Mouse (Mus musculus): ENCODE measurements around the gene Itga3. TPM values are rescaled to one million over a fixed set of nuclear protein-coding genes. Genes with fewer than 3 reads are reported as not detected.
"Not testable (repeated sequence)": the region's sequence is repeated elsewhere in the genome, so short reads cannot be mapped to it uniquely, and the experiment has no call there.

Itga3 gene
- total RNA-seq, 2 experiments from 2014 or later, result 4.3 to 5.2 TPM

- intact Hi-C loops (cut with DNase I), result no loop called here
- TF ChIP-seq CTCF (IDR thresholded peaks at IDR 0.05), result no peak
- DNase-seq, result no peak
- Histone ChIP-seq H3K27ac (no peak overlapping the region), H3K4me3 (no peak overlapping the region)
Measured at GRCm38 (mm10) chr11:95011416-95011815, 65.2 kb downstream of the Itga3 start.

DNA sequence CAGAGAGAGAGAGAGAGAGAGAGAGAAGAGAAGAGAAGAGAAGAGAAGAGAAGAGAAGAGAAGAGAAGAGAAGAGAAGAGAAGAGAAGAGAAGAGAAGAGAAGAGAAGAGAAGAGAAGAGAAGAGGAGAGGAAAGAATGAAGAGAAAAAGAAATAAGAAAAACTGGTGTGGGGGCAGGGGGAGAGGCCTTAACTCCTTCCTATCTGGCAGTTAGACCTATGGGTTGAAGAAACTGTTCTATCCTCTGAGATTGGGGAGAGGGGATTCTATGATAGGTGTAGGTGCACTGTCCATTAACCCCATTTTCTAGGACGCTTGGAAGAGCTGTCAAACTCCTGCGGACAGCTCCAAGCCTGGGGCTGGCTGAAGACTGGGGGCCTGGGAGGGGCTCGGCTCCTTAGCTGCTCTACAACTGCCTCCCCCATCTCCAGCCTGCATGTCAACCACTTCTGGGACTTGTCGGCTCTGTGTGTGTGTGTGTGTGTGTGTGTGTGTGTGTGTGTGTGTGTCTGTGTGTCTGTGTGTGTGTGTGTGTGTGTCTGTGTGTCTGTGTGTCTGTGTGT is 65.7 kb downstream of the Itga3 start:
- H3K27ac ChIP-seq, DNase-seq: not testable (repeated sequence)

DNA sequence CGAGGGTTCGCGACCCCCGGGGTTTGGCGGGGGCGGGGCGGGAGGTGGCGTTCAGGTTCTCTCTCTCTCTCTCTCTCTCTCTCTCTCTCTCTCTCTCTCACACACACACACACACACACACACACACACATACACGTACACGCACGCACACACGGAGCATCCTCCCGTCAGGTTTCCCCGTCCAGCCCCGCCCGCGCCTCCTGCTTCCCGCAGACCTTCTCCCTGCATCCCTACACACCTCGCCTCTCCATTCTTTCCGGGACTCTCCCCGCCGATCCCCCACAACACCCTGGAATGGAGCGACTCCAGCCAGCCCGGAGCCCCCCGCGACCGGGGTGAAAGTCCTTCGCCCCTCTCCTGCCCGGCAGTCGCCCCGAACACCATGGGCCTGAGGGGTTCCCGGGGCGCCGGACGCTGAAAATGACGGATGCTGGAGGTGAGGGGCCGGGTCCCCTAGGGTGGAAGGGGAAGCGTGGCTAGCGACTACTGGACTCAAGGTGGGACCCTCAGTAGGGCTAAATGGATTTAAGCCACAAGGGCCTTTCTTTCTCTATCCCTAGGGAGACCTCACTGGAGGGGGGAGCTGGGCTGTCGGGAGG is 66.4 kb downstream of the Itga3 start:
- peak overlapping the region; percentile 80 for H3K4me3 ChIP-seq

More for the DNA sequence above, 65.7 kb downstream of the Itga3 start:
- H3K4me3 ChIP-seq; intact Hi-C loops (cut with DNase I): not testable (repeated sequence)

GRCm38 (mm10) chr11:95009629-95010014 is 67.0 kb downstream of the Itga3 start, which contains the start of gene Samd14:
Gene Samd14, plus strand, starts transcription at chr11:95009879.
- Histone ChIP-seq H3K27ac (peak within 1 kb of the TSS; percentile 67), H3K4me3 (peak within 1 kb of the TSS; percentile 80)
- intact Hi-C loops (cut with DNase I), result no loop called here
- DNase-seq, result peak; percentile 73
- no peak for TF ChIP-seq CTCF (IDR thresholded peaks at IDR 0.05)

More for the DNA sequence above, 66.4 kb downstream of the Itga3 start:
- peak overlapping the region; percentile 67; the same call in 1 of the 2 replicates for H3K27ac ChIP-seq
- no peak for DNase-seq
- intact Hi-C loops (cut with DNase I), result no loop called here
- no peak for TF ChIP-seq CTCF (IDR thresholded peaks at IDR 0.05)

DNA sequence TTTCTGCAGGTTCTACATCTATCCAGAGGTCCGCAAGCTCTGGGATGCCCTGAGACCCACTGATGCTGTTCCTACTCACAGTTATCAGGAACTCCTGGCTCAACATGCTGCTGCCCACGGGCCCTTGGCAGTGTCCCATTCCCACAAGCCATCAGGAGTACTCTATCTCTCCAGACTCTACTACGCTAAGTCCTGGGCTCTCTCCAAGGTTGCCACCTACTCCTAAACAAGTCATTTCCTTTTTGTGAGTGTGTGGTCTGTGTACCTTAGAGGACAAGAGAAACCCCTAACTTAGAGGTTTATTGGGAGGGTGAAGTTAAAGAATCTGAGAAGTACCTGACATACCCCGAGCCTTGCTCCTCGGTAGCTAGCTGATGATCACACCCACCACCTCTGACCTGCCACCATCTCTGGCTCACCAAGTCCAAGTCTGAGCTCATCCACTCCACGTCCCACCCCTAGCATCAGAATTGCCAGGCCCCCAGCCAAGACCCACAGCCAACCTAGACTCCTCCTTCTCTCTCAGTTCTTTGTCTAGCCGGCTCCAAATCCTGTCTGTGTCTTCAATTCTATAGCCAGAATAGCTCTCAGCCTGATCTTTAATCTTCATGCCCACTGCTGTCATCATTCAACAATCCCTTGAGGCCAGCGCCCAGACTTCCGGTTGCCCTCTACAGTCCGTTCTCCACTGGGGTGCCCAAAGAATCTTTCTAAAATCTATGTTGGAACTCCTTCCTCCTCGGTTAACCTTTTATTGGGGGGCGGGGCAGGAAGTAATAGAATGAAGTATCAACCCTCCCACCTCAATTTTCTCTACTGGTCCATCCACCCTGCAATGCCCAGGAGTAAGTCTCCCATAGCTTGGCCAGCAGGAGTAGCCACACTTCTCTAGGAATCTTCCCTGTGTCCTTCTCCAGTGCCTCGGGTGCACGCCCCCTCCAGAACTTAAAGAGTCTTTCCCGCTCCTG is 67.7 kb downstream of the Itga3 start:
- H3K27ac ChIP-seq, result peak overlapping the region; percentile 67
- TF ChIP-seq CTCF (IDR thresholded peaks at IDR 0.05), result no peak
- intact Hi-C loops (cut with DNase I), result no loop called here
- DNase-seq, result no peak
- H3K4me3 ChIP-seq, result peak overlapping the region; percentile 80

- H3K27ac ChIP-seq, result no peak overlapping the region
- intact Hi-C loops (cut with DNase I), result no loop called here
Measured at GRCm38 (mm10) chr11:95007418-95007817, 69.2 kb downstream of the Itga3 start.

DNA sequence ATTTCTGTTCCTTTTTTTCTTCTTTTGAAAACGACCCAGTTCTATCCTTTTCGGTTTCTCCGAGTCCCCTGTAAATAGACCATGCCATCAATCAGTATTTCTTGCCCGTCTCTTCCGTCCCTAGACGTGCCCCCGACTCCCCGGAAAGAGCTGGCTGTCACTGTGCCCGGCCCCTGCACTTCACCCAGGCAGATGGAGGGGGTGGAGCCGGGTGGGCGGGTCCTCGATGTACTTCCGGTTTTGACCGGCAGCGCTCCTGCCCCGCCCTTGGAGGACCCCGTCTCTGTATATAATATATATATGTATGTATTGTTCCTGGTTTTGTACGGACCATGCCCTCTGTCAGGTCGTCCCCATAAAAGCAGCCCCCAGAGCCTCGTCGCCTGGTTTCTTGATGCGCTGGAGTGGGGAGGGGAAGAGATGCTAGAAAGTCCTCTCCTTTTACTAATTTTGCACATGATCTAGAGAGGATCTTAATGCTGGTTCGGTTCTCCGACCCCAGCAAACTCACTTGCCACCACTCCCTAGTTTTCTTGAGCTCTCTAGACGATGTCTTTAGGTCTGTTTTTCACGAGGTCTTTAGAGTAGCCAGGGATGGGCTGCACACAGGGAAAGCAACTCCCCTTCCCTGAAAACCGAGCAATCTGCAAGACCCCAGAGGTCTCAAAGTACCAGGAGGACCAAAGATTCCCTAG is 69.9 kb downstream of the Itga3 start:
- TF ChIP-seq CTCF (IDR thresholded peaks at IDR 0.05), result peak; percentile 14
- peak overlapping the region; percentile 77 for H3K4me3 ChIP-seq
- peak overlapping the region; percentile 82 for H3K27ac ChIP-seq
- intact Hi-C loops (cut with DNase I), result no loop called here
- DNase-seq, result peak; percentile 91

More at GRCm38 (mm10) chr11:95007418-95007817, 69.2 kb downstream of the Itga3 start:
- H3K4me3 ChIP-seq, result no peak overlapping the region
- no peak for TF ChIP-seq CTCF (IDR thresholded peaks at IDR 0.05)
- no peak for DNase-seq

GRCm38 (mm10) chr11:95006038-95006437 is 70.6 kb downstream of the Itga3 start:
- peak overlapping the region; percentile 82 for H3K27ac ChIP-seq
- peak; percentile 30 for DNase-seq
- TF ChIP-seq CTCF (IDR thresholded peaks at IDR 0.05), result no peak
- H3K4me3 ChIP-seq, result peak overlapping the region; percentile 77
- intact Hi-C loops (cut with DNase I), result no loop called here

- intact Hi-C loops (cut with DNase I), result no loop called here
- no peak for TF ChIP-seq CTCF (IDR thresholded peaks at IDR 0.05)
- Histone ChIP-seq H3K4me3 (no peak overlapping the region), H3K27ac (peak overlapping the region; percentile 31)
- no peak for DNase-seq
Measured at GRCm38 (mm10) chr11:95004937-95005198, 71.7 kb downstream of the Itga3 start.

- peak; percentile 35 for DNase-seq
- peak overlapping the region; percentile 31 for H3K27ac ChIP-seq
Measured at GRCm38 (mm10) chr11:95004136-95004936, 72.3 kb downstream of the Itga3 start.

DNA sequence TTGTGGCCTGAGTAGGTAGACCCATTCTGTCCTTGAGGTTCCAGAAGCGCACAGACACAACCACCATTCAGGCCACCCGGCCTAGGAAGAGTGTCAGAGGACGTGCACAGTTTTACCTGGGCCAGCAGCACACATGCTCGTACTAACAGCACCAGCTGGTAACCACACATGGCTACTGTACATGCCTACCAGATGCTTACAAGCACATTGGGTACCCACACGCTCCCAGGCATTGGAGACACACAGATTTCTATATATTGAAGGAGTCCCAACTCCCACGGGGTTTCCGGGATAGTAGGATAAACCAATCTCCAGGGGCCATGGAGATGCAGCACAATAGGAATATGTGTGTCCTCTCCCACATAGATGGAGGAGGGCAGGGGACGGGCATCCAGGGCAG is 73.9 kb downstream of the Itga3 start:
- Histone ChIP-seq H3K27ac (no peak overlapping the region), H3K4me3 (no peak overlapping the region)
- peak; percentile 14 for DNase-seq
- no peak for TF ChIP-seq CTCF (IDR thresholded peaks at IDR 0.05)
- intact Hi-C loops (cut with DNase I), result no loop called here

More at GRCm38 (mm10) chr11:95004136-95004936, 72.3 kb downstream of the Itga3 start:
- TF ChIP-seq CTCF (IDR thresholded peaks at IDR 0.05), result no peak
- no peak overlapping the region for H3K4me3 ChIP-seq
- intact Hi-C loops (cut with DNase I), result no loop called here

Data from gastrocnemius, adult 2 months (tissue).